Mouse (Mus musculus) intestine, postnatal 0 days (tissue): ENCODE data around the gene Znhit6. TPM values are rescaled to one million over a fixed set of nuclear protein-coding genes. Genes with fewer than 3 reads are reported as not detected.

ENCODE experiments used
- ATAC-seq: fragments of 200-750 bp; cut with Nextera tagmentation; 2 replicates; pipeline ENCODE4 v1.8.0; 2017; ENCODE audit warnings: mild to moderate bottlenecking, moderate TSS enrichment, moderate library complexity
- H3K27ac ChIP-seq: fragments of 300-500 bp; sonication (generic); 2 replicates; pipeline ENCODE4 v1.5.1; 2014; ENCODE audit warnings: mild to moderate bottlenecking, low read depth, low read length, moderate library complexity
- H3K27me3 ChIP-seq: fragments of 300-500 bp; sonication (generic); replicated peaks from 2 replicates; pipeline ENCODE4 v1.6.1; 2014; ENCODE audit warnings: low read length, mixed read lengths; ENCODE audit not compliant: control insufficient read depth, insufficient read depth
- H3K36me3 ChIP-seq: fragments of 300-500 bp; sonication (generic); 2 replicates; pipeline ENCODE4 v1.6.1; 2014; ENCODE audit warnings: mild to moderate bottlenecking, moderate library complexity; ENCODE audit not compliant: control insufficient read depth, insufficient read depth
- H3K4me1 ChIP-seq: fragments of 300-500 bp; sonication (generic); replicated peaks from 2 replicates; pipeline ENCODE4 v1.6.1; 2014; ENCODE audit warnings: antibody characterized with exemption, low read length, mixed read lengths; ENCODE audit not compliant: control insufficient read depth, insufficient read depth
- H3K4me2 ChIP-seq: fragments of 300-500 bp; sonication (generic); replicated peaks from 2 replicates; pipeline ENCODE4 v1.6.1; 2014; ENCODE audit warnings: low read depth, mild to moderate bottlenecking, moderate library complexity
- H3K4me3 ChIP-seq: fragments of 300-500 bp; sonication (generic); 2 replicates; pipeline ENCODE4 v1.5.1; 2014; ENCODE audit warnings: low read depth, low read length
- H3K9ac ChIP-seq: fragments of 300-500 bp; sonication (generic); 2 replicates; pipeline ENCODE4 v1.6.1; 2014; ENCODE audit warnings: mild to moderate bottlenecking, low read depth, low read length
- H3K9me3 ChIP-seq: fragments of 300-500 bp; sonication (generic); 2 replicates; pipeline ENCODE4 v1.6.1; 2016; ENCODE audit warnings: mixed run types; ENCODE audit not compliant: control insufficient read depth
- CTCF ChIP-seq: sonication (generic); IDR thresholded peaks from 2 replicates; pipeline ENCODE4 v1.5.1; 2016; ENCODE audit warnings: low read depth, mild to moderate bottlenecking, control low read depth, antibody characterized with exemption, moderate library complexity
- WGBS: fragments of 180-500 bp; shearing (Covaris S2); extraction: QIAGEN DNeasy Blood & Tissue Kit; methylation state at CpG from one replicate; pipeline ENCODE4 v1.1.7; 2014; 5-methylcytosine and 5-hydroxymethylcytosine counted together
- polyA plus RNA-seq: library from polyadenylated mRNA; unstranded; fragments of >200 nt; fragmentation: Nextera tagmentation; extraction: Ambion mirVana; gene quantifications from 2 replicates; pipeline ENCODE4 v1.2.1, GENCODE M21; 2015

The Znhit6 gene
- polyA plus RNA-seq, 1 experiment from 2014 or later = 13.1 TPM

DNA sequence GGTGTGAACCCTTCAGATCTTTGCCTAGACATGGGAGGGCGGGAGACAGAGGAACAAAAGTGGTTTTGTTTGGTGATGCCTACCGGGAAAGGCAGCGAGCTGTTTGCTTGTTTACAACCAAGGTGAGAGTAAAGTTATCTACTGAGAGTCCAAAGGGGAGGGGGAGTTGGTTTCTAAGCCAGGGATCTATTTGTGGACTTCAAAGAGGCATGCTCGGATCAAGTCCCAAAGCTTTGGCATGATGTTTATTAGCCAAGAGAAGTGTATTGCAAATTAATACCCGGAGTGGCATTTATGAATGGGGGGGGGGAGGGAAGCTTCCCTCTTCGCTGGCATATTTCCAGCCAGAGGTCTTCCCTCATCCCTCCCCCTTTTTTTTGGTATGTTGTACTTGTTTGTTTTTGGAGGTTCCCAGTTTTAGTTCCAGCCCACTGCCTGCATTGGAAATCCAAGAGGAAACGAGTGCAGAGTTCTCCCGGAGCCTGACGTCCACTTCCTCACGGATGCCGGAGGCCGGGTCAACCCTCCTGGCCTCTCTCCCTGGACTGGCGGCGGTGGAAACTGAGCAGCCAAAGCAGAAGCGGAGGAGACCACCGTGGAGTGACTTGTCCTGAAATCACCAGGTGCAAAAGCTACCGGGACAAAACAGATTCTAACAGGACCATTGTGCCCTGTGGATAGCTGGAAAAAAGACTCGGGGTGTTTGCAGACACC is 74.5 kb downstream of the Znhit6 start:
- Histone ChIP-seq H3K27me3 (no peaks in the 10 kb centered on the region), H3K9ac (peak overlapping the region; percentile 86; the same call in 1 of the 2 replicates), H3K27ac (peak overlapping the region; percentile 81), H3K4me2 (peak overlapping the region; percentile 90), H3K4me3 (peak overlapping the region; percentile 69), H3K36me3 (peaks cover 8% of the 10 kb centered on the region; the same call in 1 of the 2 replicates), H3K9me3 (no peaks in the 10 kb centered on the region), H3K4me1 (no peaks in the 10 kb centered on the region; the same call in 1 of the 2 replicates)
- ATAC-seq = no peak
- 11% methylated on average over 18 of the region's 18 CpGs for WGBS
- no peak for TF ChIP-seq CTCF

DNA sequence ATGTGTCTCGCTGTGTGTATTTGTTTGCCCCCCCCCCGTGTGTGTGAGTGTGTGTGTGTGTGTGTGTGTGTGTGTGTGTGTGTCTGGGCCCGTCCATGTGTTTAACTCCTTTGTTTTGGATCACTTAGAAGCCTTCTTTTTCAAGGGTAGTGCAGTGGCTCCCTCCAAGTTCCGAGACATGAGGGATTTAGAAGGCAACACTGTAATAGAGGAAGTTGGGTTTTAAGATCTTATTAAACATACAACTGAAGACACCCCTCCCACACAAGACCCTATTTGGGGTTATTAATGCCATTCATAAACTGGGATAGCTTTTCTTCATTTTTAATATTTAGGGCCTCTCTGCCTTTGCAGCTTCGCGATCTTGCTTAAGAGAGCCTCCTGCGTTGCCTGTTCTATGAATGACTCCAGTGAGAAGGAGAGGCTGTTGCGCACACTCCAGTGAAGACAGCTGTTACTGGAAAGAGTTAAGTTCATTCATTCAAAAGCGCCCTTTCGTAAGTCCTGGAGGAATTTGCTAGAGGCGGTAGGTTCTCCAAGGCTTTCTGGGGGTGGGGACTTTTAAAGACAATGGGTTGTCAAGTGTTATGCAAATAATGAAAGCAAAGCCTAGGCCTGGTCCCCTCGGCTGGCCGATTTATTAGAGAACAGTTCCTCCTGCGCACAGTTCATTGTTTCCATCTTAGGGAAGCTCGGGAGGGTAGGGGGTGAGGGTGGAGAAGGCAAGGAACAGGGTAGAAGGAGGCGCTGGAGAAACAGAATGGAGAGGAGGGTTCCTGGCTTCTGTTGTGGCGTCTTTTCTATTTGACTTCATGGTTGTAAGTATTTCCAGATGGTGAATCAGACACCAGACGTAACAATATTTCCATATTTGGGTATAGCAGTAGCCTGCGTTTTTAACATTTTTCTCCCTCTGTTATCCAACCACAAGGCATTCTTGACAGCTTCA is 75.3 kb downstream of the Znhit6 start:
- 41% methylated on average over 19 of the region's 19 CpGs for WGBS
- no peak for ATAC-seq
- H3K4me2 ChIP-seq = peak overlapping the region; percentile 90

DNA sequence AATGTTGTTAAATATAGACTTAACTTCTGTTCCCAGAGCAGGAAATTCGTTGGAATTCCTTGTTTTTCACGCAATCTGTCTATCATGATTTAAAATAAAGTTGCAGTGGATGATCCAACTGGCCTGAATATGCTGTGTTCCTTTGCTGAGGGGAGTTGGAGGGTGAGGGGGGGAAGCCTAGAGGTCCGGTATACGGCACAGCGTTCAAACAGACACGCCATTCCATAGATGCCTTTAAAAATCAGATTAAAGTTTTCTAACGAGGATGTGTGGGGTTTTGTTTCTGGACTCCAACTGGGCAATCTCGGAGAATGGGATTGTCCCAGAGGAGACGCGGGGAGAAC is 75.9 kb downstream of the Znhit6 start:
- 49% methylated on average over 10 of the region's 10 CpGs for WGBS
- ATAC-seq = no peak
- Histone ChIP-seq H3K27me3 (no peaks in the 10 kb centered on the region), H3K9me3 (no peaks in the 10 kb centered on the region), H3K9ac (no peak overlapping the region; the same call in 1 of the 2 replicates), H3K4me1 (no peaks in the 10 kb centered on the region; the same call in 1 of the 2 replicates), H3K4me3 (peak overlapping the region; percentile 56), H3K27ac (peak overlapping the region; percentile 81), H3K4me2 (peak overlapping the region; percentile 90), H3K36me3 (peaks cover 8% of the 10 kb centered on the region; the same call in 1 of the 2 replicates)
- TF ChIP-seq CTCF = no peak

More for the DNA sequence above, 75.3 kb downstream of the Znhit6 start:
- H3K4me3 ChIP-seq = peak overlapping the region; percentile 69; the same call in 1 of the 2 replicates
- 0 out of 2 replicates have a peak overlapping the region, but pooled peaks have one; percentile 17 for H3K9ac ChIP-seq
- H3K36me3 ChIP-seq = peaks cover 8% of the 10 kb centered on the region; the same call in 1 of the 2 replicates
- H3K27ac ChIP-seq = peak overlapping the region; percentile 81
- no peak; the same call in 1 of the 2 replicates for TF ChIP-seq CTCF
- H3K9me3 ChIP-seq = no peaks in the 10 kb centered on the region
- no peaks in the 10 kb centered on the region for H3K27me3 ChIP-seq
- no peaks in the 10 kb centered on the region; the same call in 1 of the 2 replicates for H3K4me1 ChIP-seq

DNA sequence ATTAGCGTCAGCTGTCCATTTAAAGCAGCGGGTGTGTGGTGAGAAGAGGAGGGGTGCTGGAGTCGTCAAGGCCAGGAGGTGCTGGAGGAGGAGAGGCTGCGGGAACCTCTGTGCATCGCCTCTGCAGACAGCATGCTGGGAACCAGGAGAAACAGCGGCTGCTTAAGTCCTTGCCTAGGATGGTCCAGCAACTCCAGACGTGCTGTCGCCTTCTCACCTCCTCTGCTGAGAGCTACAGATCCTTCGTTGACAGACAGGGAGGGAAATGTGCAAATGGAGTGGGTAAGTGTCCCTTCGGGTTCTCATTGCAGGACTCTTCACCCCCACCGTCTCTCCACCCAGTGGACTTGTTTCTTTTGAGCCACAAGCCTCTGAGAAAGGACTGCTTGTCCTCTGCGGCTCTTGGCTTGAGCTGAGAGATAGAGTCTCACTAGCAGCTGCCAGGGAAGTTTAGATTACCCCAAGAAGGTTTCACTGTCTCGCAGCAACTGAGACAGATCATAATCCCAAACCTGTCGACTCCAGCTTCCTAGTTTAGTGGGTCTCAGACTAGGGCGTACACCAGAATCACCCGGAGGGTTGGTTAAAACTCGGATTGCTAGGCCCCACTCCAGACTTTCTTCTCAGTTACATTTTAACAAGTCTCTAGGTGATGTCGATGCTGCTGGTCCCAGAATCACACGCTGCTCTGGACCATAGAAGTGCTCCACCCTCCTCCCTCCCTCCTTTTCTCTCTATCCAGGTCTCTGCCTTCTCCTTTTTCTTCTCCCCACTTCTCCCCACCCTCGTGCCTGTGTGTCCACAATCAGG is 76.5 kb downstream of the Znhit6 start:
- Histone ChIP-seq H3K4me2 (peak overlapping the region; percentile 90), H3K4me1 (no peaks in the 10 kb centered on the region; the same call in 1 of the 2 replicates), H3K27me3 (no peaks in the 10 kb centered on the region), H3K9ac (peak overlapping the region; percentile 55), H3K9me3 (no peaks in the 10 kb centered on the region), H3K36me3 (peaks cover 2% of the 10 kb centered on the region; the same call in 1 of the 2 replicates), H3K27ac (peak overlapping the region; percentile 81), H3K4me3 (peak overlapping the region; percentile 56)
- no peak for ATAC-seq
- TF ChIP-seq CTCF = no peak
- 35% methylated on average over 20 of the region's 20 CpGs for WGBS

DNA sequence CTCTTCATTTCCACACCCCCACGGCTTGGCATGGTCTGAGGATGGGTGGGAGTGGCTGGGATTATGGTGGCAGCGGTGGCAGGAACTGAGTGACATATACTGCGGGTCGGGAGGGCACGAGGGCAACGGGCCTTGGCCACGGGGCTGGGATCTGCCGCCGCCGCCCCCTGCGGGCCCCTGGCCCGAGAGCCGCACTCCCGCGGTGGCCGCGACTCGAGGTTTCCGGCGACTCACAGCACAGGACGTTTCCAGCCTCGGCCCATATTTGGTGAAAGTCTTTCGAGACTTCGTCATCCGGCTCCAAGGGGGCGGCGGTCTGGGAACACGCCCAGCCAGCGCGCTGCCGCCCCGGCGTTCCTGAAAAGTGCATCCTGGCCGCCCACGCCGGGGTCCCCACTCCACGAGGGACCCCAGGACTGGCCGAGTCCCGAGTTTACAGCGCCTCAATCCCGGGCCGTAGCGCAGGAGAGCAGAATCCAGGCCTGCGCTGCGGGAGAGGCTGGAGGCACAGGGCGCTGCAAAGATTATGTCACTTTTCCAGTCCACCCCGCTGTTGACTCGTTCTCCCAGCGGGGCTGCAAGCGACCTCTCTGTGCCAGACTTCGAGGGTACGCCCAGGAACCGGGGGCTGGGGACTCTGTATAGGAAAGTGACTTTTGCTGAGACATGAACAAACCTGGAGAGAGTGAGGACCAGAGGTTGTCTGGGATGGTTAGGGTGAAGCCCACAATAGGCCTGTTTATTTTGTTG is 77.4 kb downstream of the Znhit6 start:
- Histone ChIP-seq H3K4me2 (peak overlapping the region; percentile 90), H3K9ac (peak overlapping the region; percentile 55), H3K4me3 (peak overlapping the region; percentile 56), H3K9me3 (no peaks in the 10 kb centered on the region), H3K27ac (peak overlapping the region; percentile 81), H3K4me1 (no peaks in the 10 kb centered on the region; the same call in 1 of the 2 replicates), H3K27me3 (no peaks in the 10 kb centered on the region), H3K36me3 (no peaks in the 10 kb centered on the region)
- ATAC-seq = peak; percentile 48
- WGBS = 2% methylated on average over 53 of the region's 53 CpGs
- TF ChIP-seq CTCF = no peak
